Mouse (Mus musculus): ENCODE results near the gene 1700014D04Rik. TPM values are rescaled to one million over a fixed set of nuclear protein-coding genes. Genes with fewer than 3 reads are reported as not detected.
"Not testable (repeated sequence)": the region's sequence is repeated elsewhere in the genome, so short reads cannot be mapped to it uniquely, and the experiment has no call there.

Gene 1700014D04Rik
- 0.14 and 0.22 TPM in 2 replicates for polyA plus RNA-seq (2015; fragmentation: Nextera tagmentation; extraction: Ambion mirVana)

DNA sequence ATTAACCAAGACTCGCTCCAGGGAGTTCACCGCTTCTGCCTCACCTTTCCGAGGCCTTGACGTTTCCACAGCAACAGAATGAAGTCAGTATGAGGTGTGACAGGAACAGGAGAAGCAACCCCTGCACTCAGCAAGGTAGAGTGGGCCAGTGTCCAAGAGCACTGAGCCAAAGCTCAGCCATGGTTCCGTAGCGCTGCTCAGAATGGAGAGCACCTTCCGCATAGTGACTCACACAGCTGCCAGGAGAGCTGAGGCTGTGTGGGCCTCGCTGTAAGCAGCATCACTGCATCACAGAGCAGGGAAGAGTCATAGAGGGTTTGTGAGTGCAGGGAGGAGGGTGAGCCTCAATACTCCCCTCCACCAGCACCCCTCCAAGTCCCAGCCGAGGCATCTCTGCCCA is at the start of gene 1700014D04Rik:
Gene 1700014D04Rik, minus strand, starts transcription at position 42 of the 400 bp plus-strand sequence.
- ATAC-seq (ENCODE audit: low FRiP score) = no peak
- WGBS = 79% methylated on average over 9 of the region's 9 CpGs

DNA sequence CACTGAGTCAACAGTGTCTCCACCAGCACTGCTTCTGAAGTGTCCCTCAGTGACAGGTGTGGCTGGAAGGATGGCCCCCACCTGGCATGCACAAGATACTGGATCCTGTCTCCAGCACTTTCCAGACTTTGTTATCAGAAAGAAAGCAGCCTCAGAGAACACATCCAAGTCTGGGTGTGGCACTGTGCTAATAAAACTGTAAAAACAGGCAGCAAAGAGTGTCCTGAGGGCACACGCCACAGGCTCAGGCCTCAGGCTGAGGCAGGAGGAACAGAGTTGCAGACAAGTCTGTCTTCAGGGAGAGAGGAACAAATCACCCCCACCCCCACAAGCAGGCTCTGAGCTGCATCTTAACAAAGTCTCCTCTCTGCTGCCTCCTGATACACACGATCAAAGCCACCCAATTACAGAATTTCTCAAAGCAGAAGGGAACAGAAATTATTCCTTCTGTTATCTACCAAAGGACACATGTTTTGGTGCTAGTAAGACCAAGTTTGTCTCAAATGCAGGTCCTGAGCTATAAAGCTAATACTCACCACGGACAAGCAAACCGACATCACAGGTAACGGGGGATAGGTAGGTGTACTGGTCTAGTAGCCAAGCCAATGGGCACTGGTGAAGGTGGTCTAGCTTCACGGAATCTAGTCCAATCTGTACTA is 49.4 kb upstream of the 1700014D04Rik start:
- WGBS = 95% methylated on average over 6 of the region's 6 CpGs
- no peak for ATAC-seq (ENCODE audit: low FRiP score)

More for the DNA sequence above, at the start of gene 1700014D04Rik:
- no peak within 1 kb of the TSS for H3K4me2 ChIP-seq
- no peak within 1 kb of the TSS for H3K27ac ChIP-seq (replicated peaks)
- H3K9ac ChIP-seq (replicated peaks) = no peak within 1 kb of the TSS
- H3K27me3 ChIP-seq (replicated peaks) = no peaks in the 10 kb centered on the region
- H3K4me3 ChIP-seq (replicated peaks) = no peak within 1 kb of the TSS
- no peaks in the 10 kb centered on the region for H3K9me3 ChIP-seq (replicated peaks)
- no peaks in the 10 kb centered on the region for H3K36me3 ChIP-seq
- H3K4me1 ChIP-seq = no peaks in the 10 kb centered on the region

DNA sequence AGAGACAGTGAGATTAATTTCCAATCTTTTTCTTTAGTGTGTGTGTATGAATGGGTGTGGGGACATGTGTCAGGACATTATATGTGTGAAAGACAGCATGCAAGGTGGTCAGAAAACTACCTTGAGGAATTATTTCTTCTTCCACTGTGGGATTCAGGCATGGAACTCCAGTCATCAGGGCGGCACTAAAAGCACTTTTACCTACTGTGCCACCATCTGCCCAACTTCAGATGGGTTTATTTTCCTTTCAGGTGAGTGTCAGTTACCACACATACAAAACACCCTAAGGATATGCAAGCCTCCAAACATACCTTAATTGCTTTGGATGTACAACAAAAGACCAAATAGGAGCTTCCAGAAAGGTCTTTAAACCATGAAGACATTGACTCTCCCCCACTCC is 48.2 kb upstream of the 1700014D04Rik start:
- Histone ChIP-seq H3K27ac (replicated peaks) (no peak overlapping the region), H3K27me3 (replicated peaks) (no peaks in the 10 kb centered on the region), H3K36me3 (peaks cover 90% of the 10 kb centered on the region), H3K4me2 (no peak overlapping the region), H3K9me3 (replicated peaks) (no peaks in the 10 kb centered on the region), H3K4me3 (replicated peaks) (no peak overlapping the region), H3K4me1 (no peaks in the 10 kb centered on the region), H3K9ac (replicated peaks) (no peak overlapping the region)
- 97% methylated on average over 1 of the region's 1 CpGs for WGBS
- ATAC-seq (ENCODE audit: low FRiP score) = no peak

More for the DNA sequence above, 49.4 kb upstream of the 1700014D04Rik start:
- peaks cover 91% of the 10 kb centered on the region for H3K36me3 ChIP-seq
- H3K4me3 ChIP-seq (replicated peaks) = no peak overlapping the region
- H3K4me2 ChIP-seq = no peak overlapping the region
- H3K27me3 ChIP-seq (replicated peaks) = no peaks in the 10 kb centered on the region
- H3K4me1 ChIP-seq = no peaks in the 10 kb centered on the region
- H3K27ac ChIP-seq (replicated peaks) = no peak overlapping the region
- no peak overlapping the region for H3K9ac ChIP-seq (replicated peaks)
- no peaks in the 10 kb centered on the region for H3K9me3 ChIP-seq (replicated peaks)

DNA sequence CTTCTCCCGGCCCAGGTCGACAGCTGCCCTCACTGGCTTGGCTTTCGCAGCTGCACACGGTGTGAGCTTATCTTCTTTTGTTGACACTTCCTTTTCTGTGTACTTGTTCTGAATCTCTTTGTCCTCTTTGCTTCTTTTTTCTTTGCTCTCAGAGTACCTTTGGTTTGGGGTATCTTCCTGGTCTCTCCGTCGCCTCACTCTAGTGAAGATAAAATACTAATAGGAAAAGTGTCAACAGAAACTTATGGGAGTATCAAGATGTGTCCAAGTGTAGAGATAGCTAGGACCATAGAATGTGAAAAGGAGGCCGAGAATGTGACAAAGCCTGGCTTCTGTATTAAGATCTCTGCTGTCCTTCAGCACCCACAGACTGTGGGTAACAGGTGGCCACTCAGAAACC is 35.6 kb upstream of the 1700014D04Rik start, which contains the start of gene Gm49354:
Gene Gm49354, minus strand, starts transcription at position 101 of the 400 bp plus-strand sequence.
- H3K27ac ChIP-seq (replicated peaks) = no peak within 1 kb of the TSS
- H3K4me3 ChIP-seq (replicated peaks) = no peak within 1 kb of the TSS

DNA sequence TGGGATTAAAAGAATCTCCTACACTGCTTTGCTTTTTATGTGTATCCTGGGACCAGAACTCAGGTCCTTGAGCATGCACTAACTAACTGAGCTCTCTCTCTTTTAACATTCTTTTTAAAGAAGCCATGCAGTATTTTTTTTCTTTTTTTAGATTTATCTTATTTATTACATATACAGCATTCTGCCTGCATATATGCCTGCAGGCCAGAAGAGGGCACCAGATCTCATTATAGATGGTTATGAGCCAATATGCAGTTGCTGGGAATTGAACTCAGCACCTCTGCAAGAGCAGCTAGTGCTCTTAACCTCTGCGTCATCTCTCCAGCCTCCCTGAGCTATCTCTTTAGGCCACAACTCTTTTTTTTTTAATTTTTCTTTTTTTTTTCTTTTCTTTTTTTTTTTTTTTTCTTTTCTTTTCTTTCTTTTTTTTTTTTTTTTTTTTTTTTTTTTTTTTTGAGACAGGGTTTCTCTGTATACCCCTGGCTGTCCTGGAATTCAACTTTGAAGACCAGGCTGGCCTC is 33.3 kb upstream of the 1700014D04Rik start:
- peaks cover 95% of the 10 kb centered on the region for H3K36me3 ChIP-seq
- not testable (repeated sequence) for ATAC-seq (ENCODE audit: low FRiP score); H3K27me3 ChIP-seq (replicated peaks); H3K9me3 ChIP-seq (replicated peaks); H3K4me1 ChIP-seq; H3K9ac ChIP-seq (replicated peaks); H3K4me2 ChIP-seq; H3K27ac ChIP-seq (replicated peaks); H3K4me3 ChIP-seq (replicated peaks)
- WGBS = 96% methylated on average over 1 of the region's 1 CpGs

More for the DNA sequence above, 35.6 kb upstream of the 1700014D04Rik start, which contains the start of gene Gm49354:
- 94% methylated on average over 7 of the region's 7 CpGs for WGBS
- H3K4me1 ChIP-seq = no peaks in the 10 kb centered on the region
- H3K9me3 ChIP-seq (replicated peaks) = no peaks in the 10 kb centered on the region
- H3K27me3 ChIP-seq (replicated peaks) = no peaks in the 10 kb centered on the region
- no peak within 1 kb of the TSS for H3K9ac ChIP-seq (replicated peaks)
- H3K36me3 ChIP-seq = peaks cover 98% of the 10 kb centered on the region
- ATAC-seq (ENCODE audit: low FRiP score) = no peak
- H3K4me2 ChIP-seq = no peak within 1 kb of the TSS

DNA sequence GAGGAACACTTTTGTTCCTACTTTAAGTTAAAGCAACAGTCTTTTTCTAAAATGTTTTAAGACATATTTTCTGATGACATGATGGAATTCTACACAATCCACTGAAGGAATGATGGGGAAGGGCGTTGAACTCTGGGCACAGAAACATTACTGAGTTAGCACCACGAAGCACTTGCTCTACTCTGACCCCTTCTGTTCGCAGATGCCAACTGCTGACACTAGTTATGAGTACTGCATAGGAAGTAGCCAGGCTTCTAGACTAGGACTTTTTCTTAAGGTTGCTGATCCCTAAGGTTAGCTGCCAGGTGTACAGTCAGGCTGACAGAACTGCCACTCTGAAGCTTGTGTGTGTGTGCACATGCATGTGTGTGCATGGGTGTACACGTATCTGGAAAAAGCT is 32.7 kb upstream of the 1700014D04Rik start:
- ATAC-seq (ENCODE audit: low FRiP score) = no peak
- no peak overlapping the region for H3K9ac ChIP-seq (replicated peaks)
- H3K4me2 ChIP-seq = no peak overlapping the region
- H3K36me3 ChIP-seq = peaks cover 91% of the 10 kb centered on the region
- no peak overlapping the region for H3K27ac ChIP-seq (replicated peaks)
- H3K9me3 ChIP-seq (replicated peaks) = no peaks in the 10 kb centered on the region
- H3K27me3 ChIP-seq (replicated peaks) = no peaks in the 10 kb centered on the region
- no peak overlapping the region for H3K4me3 ChIP-seq (replicated peaks)
- H3K4me1 ChIP-seq = no peaks in the 10 kb centered on the region
- WGBS = 88% methylated on average over 4 of the region's 4 CpGs

DNA sequence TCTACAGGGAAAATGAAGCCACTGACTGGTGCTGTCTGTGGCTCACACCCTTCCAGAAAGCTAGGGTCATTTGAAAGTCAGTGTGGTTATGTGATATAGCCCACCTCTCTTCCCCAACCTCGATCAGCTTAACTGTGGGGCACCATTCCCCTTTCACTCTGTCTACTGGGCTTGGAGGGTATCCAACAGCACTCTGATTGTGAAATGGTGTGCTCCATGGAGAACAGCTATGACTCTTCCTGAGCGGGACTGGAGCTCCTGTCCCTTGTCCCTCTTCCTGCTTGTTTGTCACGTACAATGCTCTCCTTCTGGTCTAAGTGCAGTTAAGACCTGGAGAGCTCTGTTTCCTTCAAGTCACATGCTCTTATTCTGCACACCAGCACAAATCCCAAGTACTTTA is 28.6 kb upstream of the 1700014D04Rik start:
- Histone ChIP-seq H3K9me3 (replicated peaks) (no peaks in the 10 kb centered on the region), H3K27me3 (replicated peaks) (no peaks in the 10 kb centered on the region), H3K4me3 (replicated peaks) (no peak overlapping the region), H3K36me3 (peaks cover 62% of the 10 kb centered on the region), H3K4me2 (no peak overlapping the region), H3K4me1 (peaks cover 10% of the 10 kb centered on the region), H3K9ac (replicated peaks) (no peak overlapping the region), H3K27ac (replicated peaks) (no peak overlapping the region)
- ATAC-seq (ENCODE audit: low FRiP score) = no peak
- WGBS = 87% methylated on average over 3 of the region's 3 CpGs

DNA sequence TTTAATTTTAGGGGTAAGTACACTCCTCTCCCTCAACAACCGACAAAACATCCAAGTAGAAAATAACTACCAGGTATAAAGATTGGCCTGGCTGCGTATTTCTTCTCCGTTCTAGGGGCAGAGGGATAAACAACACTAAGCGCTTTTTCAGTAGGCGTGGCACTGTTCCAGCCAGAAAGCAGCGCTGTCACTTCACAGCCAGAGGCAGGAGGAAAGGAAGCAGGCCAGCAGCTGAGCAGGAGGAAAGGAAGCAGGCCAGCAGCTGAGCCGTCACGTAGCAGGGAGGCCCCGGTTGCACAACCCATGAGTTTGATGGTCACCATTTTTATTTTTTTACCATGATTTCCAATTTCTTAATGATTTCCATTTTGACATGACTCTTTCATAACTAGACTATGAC is 24.7 kb upstream of the 1700014D04Rik start:
- peak overlapping the region; percentile 74 for H3K4me2 ChIP-seq

DNA sequence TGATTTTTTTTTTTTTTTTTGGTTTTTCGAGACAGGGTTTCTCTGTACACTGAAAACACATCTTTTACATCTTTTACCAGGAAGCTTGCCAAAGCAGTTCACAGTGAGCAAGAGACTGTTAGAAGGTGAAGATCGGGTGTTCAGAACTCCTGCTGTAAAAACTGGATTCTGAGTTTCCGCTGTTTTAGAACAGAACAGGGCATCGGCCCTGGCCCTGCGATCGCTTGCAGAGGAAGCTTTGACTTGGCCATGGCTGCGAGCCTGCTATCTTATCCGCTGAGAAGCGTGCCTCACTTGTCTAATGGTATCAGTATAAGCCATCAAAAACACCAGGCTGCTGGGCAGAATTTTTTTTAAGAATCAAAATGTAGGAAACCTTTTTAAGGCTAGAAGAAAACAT is 24.3 kb upstream of the 1700014D04Rik start:
- peak overlapping the region; percentile 99 for H3K27ac ChIP-seq (replicated peaks)
- ATAC-seq (ENCODE audit: low FRiP score) = no peak
- peaks cover 22% of the 10 kb centered on the region for H3K36me3 ChIP-seq
- WGBS = 70% methylated on average over 9 of the region's 9 CpGs
- peak overlapping the region; percentile 74 for H3K4me2 ChIP-seq
- peaks cover 43% of the 10 kb centered on the region for H3K4me1 ChIP-seq
- H3K9ac ChIP-seq (replicated peaks) = peak overlapping the region; percentile 80
- H3K9me3 ChIP-seq (replicated peaks) = no peaks in the 10 kb centered on the region
- H3K4me3 ChIP-seq (replicated peaks) = peak overlapping the region; percentile 91
- H3K27me3 ChIP-seq (replicated peaks) = no peaks in the 10 kb centered on the region

More for the DNA sequence above, 24.7 kb upstream of the 1700014D04Rik start:
- H3K4me1 ChIP-seq = peaks cover 39% of the 10 kb centered on the region
- peak overlapping the region; percentile 91; the same call in 1 of the 2 replicates for H3K4me3 ChIP-seq (replicated peaks)
- 61% methylated on average over 9 of the region's 9 CpGs for WGBS
- no peaks in the 10 kb centered on the region for H3K9me3 ChIP-seq (replicated peaks)
- H3K27ac ChIP-seq (replicated peaks) = peak overlapping the region; percentile 99
- no peak for ATAC-seq (ENCODE audit: low FRiP score)
- H3K9ac ChIP-seq (replicated peaks) = no peak overlapping the region
- peaks cover 26% of the 10 kb centered on the region for H3K36me3 ChIP-seq
- no peaks in the 10 kb centered on the region for H3K27me3 ChIP-seq (replicated peaks)

DNA sequence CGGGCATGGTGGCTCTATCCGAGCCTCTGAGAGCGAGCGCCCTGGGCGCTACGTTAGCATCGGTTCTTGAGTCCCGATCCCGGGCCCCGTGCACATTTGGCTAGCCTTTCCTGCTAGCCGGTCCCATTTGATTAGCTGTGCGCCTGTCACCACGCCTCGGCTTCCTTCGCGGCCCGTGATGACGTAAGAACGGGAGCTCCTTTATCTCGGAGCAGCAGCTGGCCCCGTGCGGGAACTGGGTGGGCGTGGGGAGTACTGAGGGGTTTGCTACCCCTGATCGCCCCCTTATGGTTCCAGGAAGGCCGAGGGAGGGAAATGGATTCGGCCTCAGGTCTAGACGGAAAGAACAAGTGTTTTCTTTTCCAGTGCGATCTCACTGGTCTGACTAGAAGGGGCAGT is 23.6 kb upstream of the 1700014D04Rik start:
- Histone ChIP-seq H3K27ac (replicated peaks) (peak overlapping the region; percentile 99), H3K4me3 (replicated peaks) (peak overlapping the region; percentile 91), H3K36me3 (peaks cover 17% of the 10 kb centered on the region), H3K27me3 (replicated peaks) (no peaks in the 10 kb centered on the region), H3K4me2 (peak overlapping the region; percentile 74), H3K9me3 (replicated peaks) (no peaks in the 10 kb centered on the region), H3K9ac (replicated peaks) (peak overlapping the region; percentile 80), H3K4me1 (peaks cover 47% of the 10 kb centered on the region)
- under 1% methylated on average over 28 of the region's 28 CpGs for WGBS
- ATAC-seq (ENCODE audit: low FRiP score) = peak; percentile 90

DNA sequence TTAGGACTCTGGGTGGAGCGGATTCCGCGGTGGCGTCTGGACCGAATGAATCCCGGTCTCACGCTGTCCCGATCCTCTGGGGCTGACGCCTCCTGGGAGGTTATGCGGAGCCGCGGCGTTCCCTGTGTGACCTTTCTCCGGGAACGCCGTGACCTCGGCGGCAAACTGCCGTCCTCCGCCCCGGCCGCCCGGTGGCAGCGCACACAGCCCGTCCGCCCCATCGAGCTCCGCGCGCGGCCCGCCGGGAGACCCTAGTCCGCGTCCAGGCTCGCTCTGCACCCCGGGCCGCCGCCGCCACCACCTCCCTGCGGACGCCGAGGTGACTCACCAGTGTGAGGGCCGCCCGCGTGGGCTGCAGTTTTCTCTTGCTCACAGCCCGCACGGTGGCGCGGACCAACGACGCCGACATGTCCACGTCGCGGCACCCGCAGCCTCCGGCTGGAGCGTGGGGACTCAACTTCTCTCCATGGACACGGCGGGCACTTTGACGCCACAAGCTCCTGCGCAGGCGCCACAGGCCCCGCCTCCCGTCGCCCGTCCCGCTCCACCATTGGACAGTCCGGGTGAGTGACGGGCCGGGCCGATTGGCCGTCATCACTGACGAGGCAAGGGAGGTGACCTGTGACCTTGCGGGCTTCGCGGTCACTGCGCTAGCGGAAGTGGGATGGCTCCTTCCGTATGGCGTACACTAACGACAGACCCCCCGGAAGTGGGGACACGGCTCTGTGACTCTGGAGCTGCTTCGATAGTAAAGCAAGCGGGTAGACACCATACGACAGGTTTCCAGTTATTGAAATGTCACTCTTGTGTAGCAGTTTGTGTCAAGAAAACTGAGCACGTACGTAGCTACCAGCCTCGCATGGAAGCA is 23.0 kb upstream of the 1700014D04Rik start, which contains the start of gene Isca1:
Gene Isca1, minus strand, starts transcription at position 515 of the 868 bp plus-strand sequence.
- Histone ChIP-seq H3K27me3 (replicated peaks) (no peaks in the 10 kb centered on the region), H3K4me2 (peak within 1 kb of the TSS; percentile 74), H3K27ac (replicated peaks) (peak within 1 kb of the TSS; percentile 99), H3K4me3 (replicated peaks) (peak within 1 kb of the TSS; percentile 91), H3K9ac (replicated peaks) (peak within 1 kb of the TSS; percentile 80), H3K9me3 (replicated peaks) (no peaks in the 10 kb centered on the region), H3K36me3 (peaks cover 12% of the 10 kb centered on the region), H3K4me1 (peaks cover 47% of the 10 kb centered on the region)
- peak; percentile 98 for ATAC-seq (ENCODE audit: low FRiP score)
- under 1% methylated on average over 91 of the region's 91 CpGs for WGBS
